Mouse (Mus musculus): Measurements from ENCODE around the gene Tiam1.

DNA sequence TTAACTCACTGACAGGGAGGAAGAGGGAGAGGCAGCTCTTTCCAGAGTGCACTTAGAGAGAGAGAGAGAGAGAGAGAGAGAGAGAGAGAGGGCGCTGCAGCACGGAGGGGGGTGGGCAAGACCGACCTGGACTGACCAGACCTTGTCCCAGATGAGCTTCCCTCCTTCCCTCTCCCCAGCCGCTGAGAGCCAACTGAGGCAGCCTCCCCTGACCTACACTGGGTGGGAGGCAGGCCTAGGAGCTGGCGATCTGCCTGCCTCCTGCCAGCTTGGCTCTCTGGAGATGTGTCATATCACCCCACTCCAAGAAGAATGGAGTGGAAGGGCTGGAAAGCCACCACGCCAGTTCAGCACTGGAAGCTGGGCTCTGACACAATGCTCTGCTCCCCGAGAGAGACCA, 6.6 kb upstream of the Tiam1 start:
- TF ChIP-seq POLR2A (IDR thresholded peaks at IDR 0.05; ENCODE audit: borderline replicate concordance, control insufficient read depth, low read depth, low read length) (no peak), CTCF (IDR thresholded peaks at IDR 0.05; ENCODE audit: control insufficient read depth, insufficient read depth, low read length) (no peak)
